Mouse (Mus musculus): ENCODE data around the gene Bag6. TPM values are rescaled to one million over a fixed set of nuclear protein-coding genes. Genes with fewer than 3 reads are reported as not detected.

Gene Bag6
- polyA plus RNA-seq, 1 experiment from 2014 or later = 96.0 TPM

- Histone ChIP-seq H3K4me3 (ENCODE audit: low read depth, low read length) (no peak overlapping the region), H3K36me3 (ENCODE audit: control insufficient read depth, insufficient read depth, low read length) (no peaks in the 10 kb centered on the region), H3K4me2 (no peak overlapping the region), H3K9me3 (ENCODE audit: control insufficient read depth, low read length) (no peaks in the 10 kb centered on the region), H3K27ac (ENCODE audit: low read depth, low read length) (no peak overlapping the region), H3K27me3 (ENCODE audit: control insufficient read depth, insufficient read depth, low read length) (no peaks in the 10 kb centered on the region), H3K9ac (ENCODE audit: low read length) (no peak overlapping the region), H3K4me1 (ENCODE audit: control insufficient read depth, insufficient read depth, low read length) (no peaks in the 10 kb centered on the region)
- DNase-seq (ENCODE audit: low spot score, missing footprints) = no peak
- WGBS = 91% methylated on average over 5 of the region's 5 CpGs
- no peak for ATAC-seq (ENCODE audit: low FRiP score)
Observed at GRCm38 (mm10) chr17:35180093-35180492, 45.1 kb downstream of the Bag6 start.

- peak overlapping the region; percentile 47 for H3K9ac ChIP-seq (ENCODE audit: low read length)
- peak; percentile 97 for DNase-seq (ENCODE audit: low spot score, missing footprints)
- peaks cover 6% of the 10 kb centered on the region; the same call in 1 of the 2 replicates for H3K4me1 ChIP-seq (ENCODE audit: control insufficient read depth, insufficient read depth, low read length)
- ATAC-seq (ENCODE audit: low FRiP score) = 0 out of 2 replicates have a peak, but pooled peaks have one; percentile 48
- no peaks in the 10 kb centered on the region for H3K9me3 ChIP-seq (ENCODE audit: control insufficient read depth, low read length)
- no peak overlapping the region for H3K27ac ChIP-seq (ENCODE audit: low read depth, low read length)
- no peaks in the 10 kb centered on the region for H3K36me3 ChIP-seq (ENCODE audit: control insufficient read depth, insufficient read depth, low read length)
- peak overlapping the region; percentile 45 for H3K4me2 ChIP-seq
- WGBS = 4% methylated on average over 17 of the region's 18 CpGs
- H3K4me3 ChIP-seq (ENCODE audit: low read depth, low read length) = peak overlapping the region; percentile 24
- H3K27me3 ChIP-seq (ENCODE audit: control insufficient read depth, insufficient read depth, low read length) = no peaks in the 10 kb centered on the region
Observed at GRCm38 (mm10) chr17:35185639-35186611, 50.9 kb downstream of the Bag6 start.

DNA sequence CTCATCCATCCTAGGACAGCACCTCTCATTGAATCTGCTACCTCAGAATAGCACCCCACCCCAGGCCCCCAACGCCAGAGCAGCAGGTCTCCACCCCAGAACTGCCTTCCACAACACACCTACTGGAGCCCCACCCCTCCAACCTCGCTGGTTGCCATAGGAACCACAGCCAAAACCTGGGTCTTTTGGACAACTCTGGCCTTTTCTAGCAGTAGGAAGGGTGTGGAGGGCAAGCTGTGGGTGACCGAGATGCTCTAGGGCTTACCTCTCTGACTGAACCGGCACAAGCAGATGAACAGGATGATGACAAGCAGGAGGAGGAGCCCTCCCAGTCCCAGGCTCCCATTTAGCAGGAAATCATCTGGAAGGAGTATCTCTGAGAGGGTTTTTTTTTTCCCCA lies 51.7 kb downstream of the Bag6 start:
- H3K4me3 ChIP-seq (ENCODE audit: low read depth, low read length) = no peak overlapping the region
- no peaks in the 10 kb centered on the region for H3K36me3 ChIP-seq (ENCODE audit: control insufficient read depth, insufficient read depth, low read length)
- DNase-seq (ENCODE audit: low spot score, missing footprints) (peak; percentile 90), ATAC-seq (ENCODE audit: low FRiP score) (peak; percentile 19; the same call in 1 of the 2 replicates)
- no peaks in the 10 kb centered on the region for H3K9me3 ChIP-seq (ENCODE audit: control insufficient read depth, low read length)
- peak overlapping the region; percentile 45; the same call in 1 of the 2 replicates for H3K4me2 ChIP-seq
- H3K27me3 ChIP-seq (ENCODE audit: control insufficient read depth, insufficient read depth, low read length) = no peaks in the 10 kb centered on the region
- no peak overlapping the region for H3K9ac ChIP-seq (ENCODE audit: low read length)
- 0% methylated on average over 4 of the region's 4 CpGs for WGBS
- peaks cover 6% of the 10 kb centered on the region; the same call in 1 of the 2 replicates for H3K4me1 ChIP-seq (ENCODE audit: control insufficient read depth, insufficient read depth, low read length)
- H3K27ac ChIP-seq (ENCODE audit: low read depth, low read length) = no peak overlapping the region

GRCm38 (mm10) chr17:35187345-35187744 lies 52.4 kb downstream of the Bag6 start:
- no peaks in the 10 kb centered on the region for H3K9me3 ChIP-seq (ENCODE audit: control insufficient read depth, low read length)
- 88% methylated on average over 4 of the region's 4 CpGs for WGBS
- no peak overlapping the region for H3K4me2 ChIP-seq
- H3K36me3 ChIP-seq (ENCODE audit: control insufficient read depth, insufficient read depth, low read length) = no peaks in the 10 kb centered on the region
- no peak overlapping the region for H3K4me3 ChIP-seq (ENCODE audit: low read depth, low read length)
- ATAC-seq (ENCODE audit: low FRiP score) (no peak), DNase-seq (ENCODE audit: low spot score, missing footprints) (no peak)
- peaks cover 6% of the 10 kb centered on the region; the same call in 1 of the 2 replicates for H3K4me1 ChIP-seq (ENCODE audit: control insufficient read depth, insufficient read depth, low read length)
- no peaks in the 10 kb centered on the region for H3K27me3 ChIP-seq (ENCODE audit: control insufficient read depth, insufficient read depth, low read length)
- no peak overlapping the region for H3K27ac ChIP-seq (ENCODE audit: low read depth, low read length)
- H3K9ac ChIP-seq (ENCODE audit: low read length) = no peak overlapping the region

GRCm38 (mm10) chr17:35187959-35188610 lies 53.1 kb downstream of the Bag6 start, which contains the start of gene Lst1:
Gene Lst1 (minus strand): TSS chr17:35188439.
- H3K36me3 ChIP-seq (ENCODE audit: control insufficient read depth, insufficient read depth, low read length) = no peaks in the 10 kb centered on the region
- peaks cover 6% of the 10 kb centered on the region; the same call in 1 of the 2 replicates for H3K4me1 ChIP-seq (ENCODE audit: control insufficient read depth, insufficient read depth, low read length)
- 68% methylated on average over 7 of the region's 7 CpGs for WGBS
- no peaks in the 10 kb centered on the region for H3K9me3 ChIP-seq (ENCODE audit: control insufficient read depth, low read length)
- H3K4me3 ChIP-seq (ENCODE audit: low read depth, low read length) = no peak within 1 kb of the TSS
- no peak within 1 kb of the TSS for H3K9ac ChIP-seq (ENCODE audit: low read length)
- ATAC-seq (ENCODE audit: low FRiP score) (no peak), DNase-seq (ENCODE audit: low spot score, missing footprints) (no peak)
- H3K4me2 ChIP-seq = no peak within 1 kb of the TSS
- no peaks in the 10 kb centered on the region for H3K27me3 ChIP-seq (ENCODE audit: control insufficient read depth, insufficient read depth, low read length)
- H3K27ac ChIP-seq (ENCODE audit: low read depth, low read length) = no peak within 1 kb of the TSS

- no peaks in the 10 kb centered on the region for H3K9me3 ChIP-seq (ENCODE audit: control insufficient read depth, low read length)
- H3K27me3 ChIP-seq (ENCODE audit: control insufficient read depth, insufficient read depth, low read length) = peaks cover 1% of the 10 kb centered on the region; the same call in 1 of the 2 replicates
- H3K4me3 ChIP-seq (ENCODE audit: low read depth, low read length) = no peak overlapping the region
- H3K27ac ChIP-seq (ENCODE audit: low read depth, low read length) = no peak overlapping the region
- DNase-seq (ENCODE audit: low spot score, missing footprints) (no peak), ATAC-seq (ENCODE audit: low FRiP score) (no peak)
- peaks cover 6% of the 10 kb centered on the region; the same call in 1 of the 2 replicates for H3K4me1 ChIP-seq (ENCODE audit: control insufficient read depth, insufficient read depth, low read length)
- H3K9ac ChIP-seq (ENCODE audit: low read length) = no peak overlapping the region
- no peaks in the 10 kb centered on the region for H3K36me3 ChIP-seq (ENCODE audit: control insufficient read depth, insufficient read depth, low read length)
- WGBS = 82% methylated on average over 1 of the region's 1 CpGs
- no peak overlapping the region for H3K4me2 ChIP-seq
Observed at GRCm38 (mm10) chr17:35189186-35189585, 54.2 kb downstream of the Bag6 start.

DNA sequence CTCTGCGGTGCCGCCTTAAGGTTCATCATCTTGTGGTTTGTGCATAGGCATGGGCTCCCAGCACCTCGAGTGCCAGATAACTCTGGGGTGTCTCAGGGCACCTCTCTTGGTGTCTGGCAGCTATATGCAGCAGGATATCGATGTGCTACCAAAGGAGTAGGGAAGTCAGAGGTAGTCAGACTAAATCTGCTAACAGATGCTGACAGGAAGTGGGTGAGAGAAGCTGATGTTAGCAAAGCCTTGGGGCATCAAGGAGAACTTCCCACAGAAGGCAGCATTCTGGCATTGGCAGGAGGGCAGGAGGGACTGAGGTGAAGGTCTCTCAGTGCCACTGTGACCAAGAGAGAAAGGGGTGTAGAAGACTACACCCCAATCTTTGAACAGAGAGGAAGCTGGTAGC lies 55.1 kb downstream of the Bag6 start:
- Histone ChIP-seq H3K36me3 (ENCODE audit: control insufficient read depth, insufficient read depth, low read length) (no peaks in the 10 kb centered on the region), H3K9me3 (ENCODE audit: control insufficient read depth, low read length) (no peaks in the 10 kb centered on the region), H3K4me3 (ENCODE audit: low read depth, low read length) (no peak overlapping the region), H3K4me1 (ENCODE audit: control insufficient read depth, insufficient read depth, low read length) (peaks cover 6% of the 10 kb centered on the region; the same call in 1 of the 2 replicates), H3K27me3 (ENCODE audit: control insufficient read depth, insufficient read depth, low read length) (peaks cover 10% of the 10 kb centered on the region), H3K4me2 (no peak overlapping the region), H3K27ac (ENCODE audit: low read depth, low read length) (no peak overlapping the region), H3K9ac (ENCODE audit: low read length) (no peak overlapping the region)
- 73% methylated on average over 4 of the region's 4 CpGs for WGBS
- ATAC-seq (ENCODE audit: low FRiP score) = no peak
- DNase-seq (ENCODE audit: low spot score, missing footprints) = no peak

DNA sequence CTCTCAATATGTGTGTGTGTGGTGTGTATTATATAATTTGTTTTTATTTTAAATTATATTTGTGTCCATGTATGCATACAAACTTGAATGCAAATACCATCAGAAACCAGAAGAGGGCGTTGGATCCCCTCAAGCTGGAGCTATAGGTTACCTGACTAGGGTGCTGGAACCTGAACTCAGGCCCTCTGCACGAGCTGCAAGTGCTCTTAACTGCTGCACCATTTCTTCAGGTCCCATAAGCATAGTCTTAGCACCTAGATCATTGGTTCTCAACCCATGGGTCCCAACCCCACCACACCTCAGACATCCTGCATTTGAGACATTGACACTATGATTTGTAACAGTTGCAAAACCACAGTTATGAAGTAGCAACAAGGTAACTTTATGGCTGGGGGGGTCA lies 56.7 kb downstream of the Bag6 start:
- H3K36me3 ChIP-seq (ENCODE audit: control insufficient read depth, insufficient read depth, low read length) = no peaks in the 10 kb centered on the region
- WGBS = 63% methylated on average over 2 of the region's 2 CpGs
- ATAC-seq (ENCODE audit: low FRiP score) (no peak), DNase-seq (ENCODE audit: low spot score, missing footprints) (no peak)
- peaks cover 4% of the 10 kb centered on the region for H3K4me1 ChIP-seq (ENCODE audit: control insufficient read depth, insufficient read depth, low read length)
- H3K9me3 ChIP-seq (ENCODE audit: control insufficient read depth, low read length) = no peaks in the 10 kb centered on the region
- no peak overlapping the region for H3K27ac ChIP-seq (ENCODE audit: low read depth, low read length)
- no peak overlapping the region for H3K4me2 ChIP-seq
- no peak overlapping the region for H3K4me3 ChIP-seq (ENCODE audit: low read depth, low read length)
- H3K27me3 ChIP-seq (ENCODE audit: control insufficient read depth, insufficient read depth, low read length) = peaks cover 26% of the 10 kb centered on the region
- H3K9ac ChIP-seq (ENCODE audit: low read length) = no peak overlapping the region

GRCm38 (mm10) chr17:35192924-35193323 lies 57.9 kb downstream of the Bag6 start:
- no peak for ATAC-seq (ENCODE audit: low FRiP score)
- H3K9me3 ChIP-seq (ENCODE audit: control insufficient read depth, low read length) = no peaks in the 10 kb centered on the region
- 85% methylated on average over 5 of the region's 5 CpGs for whole genome bisulfite sequencing
- H3K36me3 ChIP-seq (ENCODE audit: control insufficient read depth, insufficient read depth, low read length) = no peaks in the 10 kb centered on the region
- H3K4me2 ChIP-seq = no peak overlapping the region
- no peak overlapping the region for H3K4me3 ChIP-seq (ENCODE audit: low read depth, low read length)
- peaks cover 4% of the 10 kb centered on the region; the same call in 1 of the 2 replicates for H3K4me1 ChIP-seq (ENCODE audit: control insufficient read depth, insufficient read depth, low read length)
- DNase-seq (ENCODE audit: low spot score, missing footprints) = no peak
- no peak overlapping the region for H3K9ac ChIP-seq (ENCODE audit: low read length)
- H3K27ac ChIP-seq (ENCODE audit: low read depth, low read length) = no peak overlapping the region
- peaks cover 26% of the 10 kb centered on the region for H3K27me3 ChIP-seq (ENCODE audit: control insufficient read depth, insufficient read depth, low read length)

Data from midbrain, embryonic 11.5 days (tissue).